Mouse (Mus musculus) embryonic facial prominence, embryonic 14.5 days (tissue): ENCODE results near the gene S100a4. TPM values are rescaled to one million over a fixed set of nuclear protein-coding genes. Genes with fewer than 3 reads are reported as not detected.

Source experiments
- ATAC-seq: fragments of 200-750 bp; cut with Nextera tagmentation; 2 replicates; pipeline ENCODE4 v1.8.0; 2017; ENCODE audit warnings: low read depth, moderate number of reproducible peaks, moderate TSS enrichment
- DNase-seq: peaks from one replicate; pipeline ENCODE4 v3.0.0-alpha.2; 2015; ENCODE audit warnings: low spot score
- H3K27ac ChIP-seq: fragments of 300-500 bp; sonication (generic); replicated peaks from 2 replicates; pipeline ENCODE4 v1.5.1; 2014; ENCODE audit warnings: low read depth, mild to moderate bottlenecking, low read length, moderate library complexity
- H3K27me3 ChIP-seq: fragments of 300-500 bp; sonication (generic); replicated peaks from 2 replicates; pipeline ENCODE4 v1.6.1; 2014; ENCODE audit warnings: low read length; ENCODE audit not compliant: control insufficient read depth, insufficient read depth
- H3K36me3 ChIP-seq: fragments of 300-500 bp; sonication (generic); 2 replicates; pipeline ENCODE4 v1.6.1; 2014; ENCODE audit warnings: low read length, mixed read lengths; ENCODE audit not compliant: control insufficient read depth, insufficient read depth
- H3K4me1 ChIP-seq: fragments of 300-500 bp; sonication (generic); 2 replicates; pipeline ENCODE4 v1.6.1; 2014; ENCODE audit warnings: antibody characterized with exemption, low read length; ENCODE audit not compliant: control insufficient read depth, insufficient read depth
- H3K4me2 ChIP-seq: fragments of 300-500 bp; sonication (generic); 2 replicates; pipeline ENCODE4 v1.6.1; 2014; ENCODE audit warnings: low read depth, mild to moderate bottlenecking, low read length, moderate library complexity, mixed read lengths
- H3K4me3 ChIP-seq: fragments of 300-500 bp; sonication (generic); 2 replicates; pipeline ENCODE4 v1.5.1; 2014; ENCODE audit warnings: low read depth, mild to moderate bottlenecking, low read length
- H3K9ac ChIP-seq: fragments of 300-500 bp; sonication (generic); 2 replicates; pipeline ENCODE4 v1.6.1; 2014; ENCODE audit warnings: low read depth, mild to moderate bottlenecking, low read length, moderate library complexity, mixed read lengths
- H3K9me3 ChIP-seq: fragments of 300-500 bp; sonication (generic); 2 replicates; pipeline ENCODE4 v1.6.1; 2016; ENCODE audit warnings: low read length; ENCODE audit not compliant: control insufficient read depth
- polyA plus RNA-seq: library from polyadenylated mRNA; unstranded; fragments of >200 nt; fragmentation: Nextera tagmentation; extraction: Ambion mirVana; gene quantifications from 2 replicates; pipeline ENCODE4 v1.2.1, GENCODE M21; 2014

The S100a4 gene
- polyA plus RNA-seq, 1 experiment from 2014 or later: 22.9 TPM

- H3K27me3 ChIP-seq: no peaks in the 10 kb centered on the region
- no peaks in the 10 kb centered on the region for H3K4me1 ChIP-seq
- no peaks in the 10 kb centered on the region for H3K9me3 ChIP-seq
- H3K4me3 ChIP-seq: no peak within 1 kb of the TSS
- no peak within 1 kb of the TSS for H3K27ac ChIP-seq
- ATAC-seq (no peak), DNase-seq (no peak)
- no peak within 1 kb of the TSS for H3K4me2 ChIP-seq
- H3K9ac ChIP-seq: no peak within 1 kb of the TSS
- no peaks in the 10 kb centered on the region for H3K36me3 ChIP-seq
Measured at GRCm38 (mm10) chr3:90653717-90654116, 50.1 kb downstream of the S100a4 start, which contains the start of gene S100a7a. S100a7a (plus strand) TSS chr3:90654017.

Other genes starting within 250 kb of the S100a4 start
- gene Slc27a3, start 213.8 kb upstream of the S100a4 start, polyA plus RNA-seq: 24.3 and 26.2 TPM in 2 replicates
- 26.0 and 31.8 TPM in 2 replicates for gene Ints3, start 170.1 kb upstream of the S100a4 start, polyA plus RNA-seq
- 6.7 and 8.2 TPM in 2 replicates for gene Npr1, start 137.9 kb upstream of the S100a4 start, polyA plus RNA-seq
- gene Ilf2, start 127.6 kb upstream of the S100a4 start, polyA plus RNA-seq: 137 and 166 TPM in 2 replicates
- gene Snapin, start 112.7 kb upstream of the S100a4 start, polyA plus RNA-seq: 79.6 and 89.9 TPM in 2 replicates
- gene Chtop, start 94.3 kb upstream of the S100a4 start, polyA plus RNA-seq: 92.1 and 98.4 TPM in 2 replicates
- gene S100a1, start 89.4 kb upstream of the S100a4 start, polyA plus RNA-seq: 37.2 and 49.6 TPM in 2 replicates
- gene S100a13, start 89.3 kb upstream of the S100a4 start, polyA plus RNA-seq: 40.8 and 45.8 TPM in 2 replicates
- 15.6 and 21.5 TPM in 2 replicates for gene S100a14, start 76.9 kb upstream of the S100a4 start, polyA plus RNA-seq
- 182 and 201 TPM in 2 replicates for gene S100a16, start 66.5 kb upstream of the S100a4 start, polyA plus RNA-seq
- 5.2 and 7.9 TPM in 2 replicates for gene S100a3, start 43.2 kb upstream of the S100a4 start, polyA plus RNA-seq
- not detected in 2 replicates for gene S100a2, start 13.5 kb upstream of the S100a4 start, polyA plus RNA-seq
- gene Gm42674, start 1.9 kb upstream of the S100a4 start, polyA plus RNA-seq: not detected in 2 replicates
- 1.6 TPM in 1 of 2 replicates, not detected in the other for gene S100a5, start 4.8 kb downstream of the S100a4 start, polyA plus RNA-seq
- gene S100a6, start 9.1 kb downstream of the S100a4 start, polyA plus RNA-seq: 190 and 334 TPM in 2 replicates
- 0.84 TPM in 1 of 2 replicates, not detected in the other for gene S100a7a, start 50.2 kb downstream of the S100a4 start, polyA plus RNA-seq
- gene S100a8, start 65.2 kb downstream of the S100a4 start, polyA plus RNA-seq: 46.0 and 58.1 TPM in 2 replicates
- 30.1 and 39.1 TPM in 2 replicates for gene S100a9, start 92.0 kb downstream of the S100a4 start, polyA plus RNA-seq
- gene Pglyrp4, start 123.1 kb downstream of the S100a4 start, polyA plus RNA-seq: 0.13 and 0.22 TPM in 2 replicates
- not detected in 2 replicates for gene Gm5849, start 174.1 kb downstream of the S100a4 start, polyA plus RNA-seq